Comparison of ENCODE assay signal across 27 mouse cellular contexts in genomic region chr2:29641707-29642106, GRCm38 (mm10). TPM values are rescaled to one million over a fixed set of nuclear protein-coding genes. Genes with fewer than 3 reads are reported as not detected.
DNase-seq lines count a peak whose midpoint lies in the region; ATAC-seq and TF ChIP-seq lines count a peak whose summit lies in the region.
"Had no signal": no experiment of that assay in that cellular context is flagged by ENCODE, and none has a peak within 500 bp of the region (broad histone marks: within the 10 kb centered on the region; RNA-seq: fewer than 3 reads in every experiment).

No protein-coding gene starts in this region.

- no peak overlapping the region for H3K4me3 ChIP-seq in gastrocnemius, adult 2 months
- H3K4me3 ChIP-seq in limb, embryonic 13.5 days, result no peak overlapping the region
- no peak overlapping the region for H3K4me3 ChIP-seq in limb, embryonic 10.5 days
- H3K4me3 ChIP-seq in brown adipose tissue, adult 24 weeks (ENCODE audit: insufficient read depth, low read depth, low read length), result no peak overlapping the region
- H3K4me3 ChIP-seq in neural tube, embryonic 15.5 days (replicated peaks), result no peak overlapping the region
- H3K4me3 ChIP-seq: embryonic facial prominence, embryonic 10.5 days; embryonic facial prominence, embryonic 13.5 days; erythroblast, embryonic 14.5 days; forebrain, embryonic 12.5 days; forebrain, embryonic 15.5 days; heart, embryonic 12.5 days; heart, embryonic 15.5 days had no signal

- H3K4me1 ChIP-seq in limb, embryonic 13.5 days, result peaks cover 48% of the 10 kb centered on the region
- H3K4me1 ChIP-seq in limb, embryonic 10.5 days, result peaks cover 36% of the 10 kb centered on the region
- H3K4me1 ChIP-seq in brown adipose tissue, adult 24 weeks (ENCODE audit: control insufficient read depth, insufficient read depth, insufficient read length, low read length), result peaks cover 37% of the 10 kb centered on the region
- peaks cover 11% of the 10 kb centered on the region for H3K4me1 ChIP-seq in neural tube, embryonic 15.5 days

- H3K36me3 ChIP-seq in limb, embryonic 13.5 days, result peaks cover 7% of the 10 kb centered on the region
- H3K36me3 ChIP-seq in limb, embryonic 10.5 days, result peaks cover 15% of the 10 kb centered on the region; the same call in 1 of the 2 replicates
- H3K36me3 ChIP-seq in neural tube, embryonic 15.5 days, result no peaks in the 10 kb centered on the region
- H3K36me3 ChIP-seq: forebrain, embryonic 15.5 days; heart, embryonic 12.5 days; heart, embryonic 15.5 days had no signal

- intact Hi-C loops in gastrocnemius, adult 2 months (cut with DNase I), result no loop called here

- TF ChIP-seq CTCF in gastrocnemius, adult 2 months (IDR thresholded peaks at IDR 0.05), result no peak

- WGBS in limb, embryonic 13.5 days, result 79% methylated on average over 3 of the region's 3 CpGs
- 90% methylated on average over 3 of the region's 3 CpGs for WGBS in limb, embryonic 10.5 days
- 91% methylated on average over 3 of the region's 3 CpGs for WGBS in neural tube, embryonic 15.5 days

- no peak for ATAC-seq in limb, embryonic 13.5 days (ENCODE audit: low FRiP score, low read depth)
- ATAC-seq in neural tube, embryonic 15.5 days (ENCODE audit: low FRiP score), result no peak
- ATAC-seq: forebrain, embryonic 15.5 days; hindbrain, postnatal 0 days; inflammation-experienced regulatory T-cells, adult 6 months had no signal

- no peaks in the 10 kb centered on the region for H3K27me3 ChIP-seq in limb, embryonic 13.5 days
- no peaks in the 10 kb centered on the region for H3K27me3 ChIP-seq in limb, embryonic 10.5 days (ENCODE audit: low read depth, poor library complexity, severe bottlenecking)
- no peaks in the 10 kb centered on the region for H3K27me3 ChIP-seq in neural tube, embryonic 15.5 days (replicated peaks)
- H3K27me3 ChIP-seq: embryonic facial prominence, embryonic 13.5 days; forebrain, embryonic 12.5 days; forebrain, embryonic 15.5 days; heart, embryonic 12.5 days; heart, embryonic 15.5 days had no signal

- no peak overlapping the region for H3K4me2 ChIP-seq in limb, embryonic 13.5 days (replicated peaks)
- H3K4me2 ChIP-seq in neural tube, embryonic 15.5 days, result no peak overlapping the region
- H3K4me2 ChIP-seq: embryonic facial prominence, embryonic 13.5 days; forebrain, embryonic 12.5 days; forebrain, embryonic 15.5 days; heart, embryonic 12.5 days; heart, embryonic 15.5 days; hindbrain, embryonic 14.5 days had no signal

- H3K9me3 ChIP-seq in limb, embryonic 13.5 days, result no peaks in the 10 kb centered on the region
- H3K9me3 ChIP-seq in limb, embryonic 10.5 days (replicated peaks), result no peaks in the 10 kb centered on the region
- no peaks in the 10 kb centered on the region for H3K9me3 ChIP-seq in neural tube, embryonic 15.5 days (replicated peaks)
- H3K9me3 ChIP-seq: embryonic facial prominence, embryonic 10.5 days; embryonic facial prominence, embryonic 13.5 days; forebrain, embryonic 12.5 days; forebrain, embryonic 15.5 days; heart, embryonic 12.5 days; heart, embryonic 15.5 days had no signal

- 0 out of 2 replicates have a peak overlapping the region, but pooled peaks have one; percentile 13 for H3K9ac ChIP-seq in limb, embryonic 13.5 days
- H3K9ac ChIP-seq in neural tube, embryonic 15.5 days (replicated peaks), result no peak overlapping the region
- H3K9ac ChIP-seq: embryonic facial prominence, embryonic 13.5 days; forebrain, embryonic 12.5 days; forebrain, embryonic 15.5 days; heart, embryonic 12.5 days; heart, embryonic 15.5 days; hindbrain, embryonic 14.5 days had no signal

- peak overlapping the region; percentile 89 for H3K27ac ChIP-seq in gastrocnemius, adult 2 months
- no peak overlapping the region for H3K27ac ChIP-seq in limb, embryonic 13.5 days
- no peak overlapping the region for H3K27ac ChIP-seq in limb, embryonic 10.5 days
- H3K27ac ChIP-seq in brown adipose tissue, adult 24 weeks (replicated peaks; ENCODE audit: low read depth, low read length), result peak overlapping the region; percentile 93
- H3K27ac ChIP-seq in neural tube, embryonic 15.5 days (replicated peaks), result no peak overlapping the region
- H3K27ac ChIP-seq: embryonic facial prominence, embryonic 10.5 days; embryonic facial prominence, embryonic 13.5 days; forebrain, embryonic 12.5 days; forebrain, embryonic 15.5 days; heart, embryonic 15.5 days; hindbrain, embryonic 14.5 days; hindbrain, postnatal 0 days had no signal

- no peak for DNase-seq in gastrocnemius, adult 2 months
- no peak for DNase-seq in gastrocnemius, postnatal 10 days
- DNase-seq in limb, embryonic 10.5 days (ENCODE audit: low spot score), result no peak
- DNase-seq: adrenal gland, adult 2 months; adrenal gland, postnatal 14 days; cerebellum, adult 11-12 months; cerebellum, adult 8-10 months; cerebellum, postnatal 10 days; cerebellum, postnatal 36 days; embryo, embryonic 11 days; gastrocnemius, postnatal 14 days; heart, adult 11 months; heart, postnatal 10 days; heart, postnatal 4 days had no signal

RNA-seq across cellular contexts. Expression of gene Rapgef1, which starts 22.2 kb away (rescaled TPM):
- 100 to 1,000 TPM; 135 to 139 TPM for total RNA-seq in gastrocnemius, adult 2 months (2021)
- total RNA-seq in gastrocnemius, postnatal 10 days (2021), result 10 to 100 TPM; 90.9 to 92.2 TPM
- 15.2 and 15.9 TPM in 2 replicates for polyA plus RNA-seq in limb, embryonic 13.5 days (2015; fragmentation: Nextera tagmentation; extraction: Ambion mirVana)
- 17.2 and 18.1 TPM in 2 replicates for polyA plus RNA-seq in limb, embryonic 10.5 days (2016; fragmentation: Nextera tagmentation; extraction: Ambion mirVana)
- polyA plus RNA-seq in brown adipose tissue, adult 24 weeks (2012; ENCODE audit: insufficient read depth, insufficient read length, missing spikeins), result 19.1 and 24.3 TPM in 2 replicates
- 16.3 and 16.9 TPM in 2 replicates for polyA plus RNA-seq in neural tube, embryonic 15.5 days (2015; fragmentation: Nextera tagmentation; extraction: Ambion mirVana)

Comparison
In these comparisons a context has a peak if more than half of its experiments do, and no peak if none do; other contexts are left out.
1. H3K27ac ChIP-seq: peak in gastrocnemius, adult 2 months (single experiment) and brown adipose tissue, adult 24 weeks (single experiment); none in limb, embryonic 13.5 days (single experiment), limb, embryonic 10.5 days (single experiment) and neural tube, embryonic 15.5 days (single experiment).